Mouse (Mus musculus): Measurements from ENCODE around the gene Dnmt3l.

Dnmt3l gene

GRCm38 (mm10) chr10:78063122-78063521, 21.4 kb downstream of the Dnmt3l start:
- no peak for TF ChIP-seq GATA4 (IDR thresholded peaks at IDR 0.05; ENCODE audit: insufficient replicate concordance, low read length)

DNA sequence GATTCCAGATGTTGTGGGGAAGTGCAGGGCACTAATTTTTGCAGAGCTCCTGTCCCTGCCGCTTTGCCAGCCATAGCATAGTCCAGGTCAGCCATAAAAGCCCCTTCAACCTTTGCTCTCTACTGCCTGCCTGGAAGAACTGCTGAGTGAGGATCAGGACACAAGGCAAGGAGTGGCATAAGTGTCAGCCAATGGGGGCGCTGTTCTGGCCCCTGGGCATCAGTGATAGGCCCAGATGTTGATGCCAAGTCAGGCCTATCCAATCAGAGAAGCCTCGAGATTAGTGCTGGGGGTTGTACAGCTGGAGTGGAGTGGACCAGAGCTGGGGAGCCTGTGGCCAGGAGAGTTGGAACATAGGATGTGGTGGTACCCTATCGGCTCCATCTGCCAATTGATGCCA, 25.5 kb downstream of the Dnmt3l start:
- TF ChIP-seq GATA4 (IDR thresholded peaks at IDR 0.05; ENCODE audit: insufficient replicate concordance, low read length) = no peak

DNA sequence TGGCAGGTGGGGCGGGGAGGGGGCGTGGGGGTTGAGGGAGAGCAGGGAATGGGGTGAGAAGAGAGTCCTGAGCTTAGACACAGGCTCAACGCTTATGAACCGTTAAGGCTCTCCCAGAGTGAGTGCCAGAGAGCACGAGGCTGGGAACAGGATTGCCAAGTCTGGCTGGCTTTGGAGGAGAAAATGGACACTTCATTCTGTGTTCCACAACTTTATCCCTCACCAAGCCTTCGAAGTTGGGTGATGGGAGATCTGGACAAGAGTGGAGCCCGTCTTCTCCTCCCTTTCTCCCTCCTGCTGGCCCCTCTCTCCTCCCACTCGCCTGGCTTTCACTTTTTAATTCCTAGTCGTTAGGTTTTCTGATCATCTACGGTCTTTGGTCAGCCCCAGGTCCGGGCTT, 26.8 kb downstream of the Dnmt3l start:
- no peak for TF ChIP-seq GATA4 (IDR thresholded peaks at IDR 0.05; ENCODE audit: insufficient replicate concordance, low read length)

GRCm38 (mm10) chr10:78069101-78070011, 27.6 kb downstream of the Dnmt3l start, which contains the start of gene Icosl:
Gene Icosl, plus strand, starts transcription at chr10:78069302.
- TF ChIP-seq GATA4 (IDR thresholded peaks at IDR 0.05; ENCODE audit: insufficient replicate concordance, low read length) = no peak

GRCm38 (mm10) chr10:78074151-78074550, 32.4 kb downstream of the Dnmt3l start:
- no peak for TF ChIP-seq GATA4 (IDR thresholded peaks at IDR 0.05; ENCODE audit: insufficient replicate concordance, low read length)

DNA sequence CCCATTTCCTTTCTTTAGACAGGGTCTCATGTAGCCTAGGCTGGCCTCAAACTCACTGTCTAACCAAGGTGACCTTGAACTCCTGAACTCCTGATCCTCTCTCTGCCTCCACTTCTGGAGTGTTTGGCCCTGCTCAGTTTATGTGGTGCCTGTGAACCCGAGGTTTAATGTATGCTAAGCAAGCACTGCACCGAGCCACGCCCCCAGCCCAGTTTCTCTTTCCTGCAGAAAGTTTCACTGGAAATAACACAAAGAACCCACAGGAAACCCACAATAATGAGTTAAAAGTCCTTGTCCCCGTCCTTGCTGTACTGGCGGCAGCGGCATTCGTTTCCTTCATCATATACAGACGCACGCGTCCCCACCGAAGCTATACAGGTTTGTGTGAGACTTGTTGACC, 33.2 kb downstream of the Dnmt3l start:
- TF ChIP-seq GATA4 (IDR thresholded peaks at IDR 0.05; ENCODE audit: insufficient replicate concordance, low read length) = no peak

GRCm38 (mm10) chr10:78077862-78078261, 36.1 kb downstream of the Dnmt3l start:
- TF ChIP-seq GATA4 (IDR thresholded peaks at IDR 0.05; ENCODE audit: insufficient replicate concordance, low read length) = no peak

DNA sequence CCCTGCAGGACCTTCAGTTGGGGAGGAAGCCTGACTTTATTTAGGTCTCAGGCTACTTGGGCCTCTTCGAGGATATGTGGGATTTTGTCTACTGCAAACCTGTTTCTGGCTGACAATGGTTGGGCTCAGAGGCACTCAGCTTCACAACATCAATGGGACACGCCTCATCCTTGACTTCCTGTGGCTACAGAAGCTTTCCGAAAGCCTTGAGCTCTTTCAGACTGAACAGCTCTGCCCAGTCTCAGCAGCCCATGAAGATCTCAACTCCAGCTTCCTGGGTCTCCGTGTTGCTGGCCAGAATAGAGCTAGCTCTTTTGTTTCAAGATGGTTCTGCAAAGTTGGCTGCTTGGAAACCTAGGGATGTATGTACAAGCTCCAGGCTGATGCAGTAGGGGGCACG, 36.5 kb downstream of the Dnmt3l start:
- TF ChIP-seq GATA4 (IDR thresholded peaks at IDR 0.05; ENCODE audit: insufficient replicate concordance, low read length) = no peak

DNA sequence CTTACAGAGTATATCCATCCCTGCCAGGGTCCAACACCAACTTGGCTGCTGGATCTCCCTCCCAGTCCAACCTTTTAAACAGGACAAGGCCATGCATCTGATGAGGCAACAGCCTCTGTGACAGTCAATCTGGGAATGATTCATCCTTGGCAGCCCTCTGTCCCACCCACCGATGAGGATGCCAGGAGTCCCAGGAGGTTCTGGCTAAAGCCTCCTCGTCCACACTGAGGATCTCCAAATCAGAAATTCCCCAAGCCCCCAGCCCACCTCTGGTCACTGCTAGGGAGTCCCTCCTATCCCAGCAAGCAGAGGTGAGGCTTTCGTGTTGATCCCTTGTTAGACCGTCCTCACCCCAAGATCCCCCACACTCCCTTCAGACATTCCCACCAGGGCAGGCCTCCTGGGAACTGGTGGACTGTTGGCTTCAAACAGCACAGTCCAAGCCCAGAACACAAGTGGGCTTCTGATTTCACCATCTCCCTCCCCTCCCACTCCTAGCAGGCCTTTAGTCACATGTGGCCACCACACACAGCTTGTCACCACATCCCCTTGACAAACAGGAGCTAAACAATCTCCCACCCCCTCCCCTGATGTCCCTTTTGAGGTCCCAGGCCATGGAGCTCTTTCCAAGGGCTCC, 38.3 kb downstream of the Dnmt3l start:
- TF ChIP-seq GATA4 (IDR thresholded peaks at IDR 0.05; ENCODE audit: insufficient replicate concordance, low read length) = no peak

DNA sequence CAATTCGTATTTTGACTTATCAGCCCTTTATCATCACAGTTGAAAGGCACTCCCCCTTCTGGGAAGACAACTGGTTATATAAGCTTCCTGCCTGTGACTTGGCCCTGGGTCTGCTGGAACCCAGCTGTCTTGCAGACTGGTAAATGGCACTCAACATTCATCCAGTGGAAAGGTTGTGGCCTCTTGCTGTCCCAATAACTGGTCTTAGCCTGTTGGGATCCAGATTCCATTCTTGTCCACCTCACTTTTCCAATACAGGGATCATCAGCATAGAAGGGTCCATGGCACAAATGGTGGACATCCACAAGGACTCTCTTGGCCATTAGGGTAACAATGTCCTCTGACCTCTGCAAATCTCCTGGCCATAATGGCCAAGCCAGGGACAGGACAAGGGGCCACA, 42.3 kb downstream of the Dnmt3l start:
- TF ChIP-seq GATA4 (IDR thresholded peaks at IDR 0.05; ENCODE audit: insufficient replicate concordance, low read length) = no peak

GRCm38 (mm10) chr10:78085711-78086110, 44.0 kb downstream of the Dnmt3l start:
- TF ChIP-seq GATA4 (IDR thresholded peaks at IDR 0.05; ENCODE audit: insufficient replicate concordance, low read length) = no peak

GRCm38 (mm10) chr10:78086444-78087061, 44.8 kb downstream of the Dnmt3l start:
- TF ChIP-seq GATA4 (IDR thresholded peaks at IDR 0.05; ENCODE audit: insufficient replicate concordance, low read length) = no peak

DNA sequence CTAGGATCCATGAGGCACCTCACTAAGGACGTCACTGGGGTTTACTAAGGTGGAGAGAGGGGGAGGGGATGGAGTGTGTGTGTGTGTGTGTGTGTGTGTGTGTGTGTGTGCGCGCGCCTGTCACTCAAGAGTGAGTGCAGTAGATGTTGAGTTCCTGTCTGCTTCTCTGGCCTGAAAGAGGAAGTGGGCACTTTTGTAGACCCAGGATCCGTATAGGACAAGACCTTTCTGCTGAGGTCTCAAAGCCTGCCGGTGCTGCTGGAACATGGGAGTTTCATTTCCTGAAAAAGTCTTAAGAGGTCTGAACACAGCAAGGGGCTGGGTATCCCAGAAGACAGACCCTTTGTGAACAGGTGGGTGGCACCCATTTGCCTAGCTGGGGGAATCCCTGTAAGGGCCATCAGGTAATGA, 45.4 kb downstream of the Dnmt3l start:
- no peak for TF ChIP-seq GATA4 (IDR thresholded peaks at IDR 0.05; ENCODE audit: insufficient replicate concordance, low read length)

- TF ChIP-seq GATA4 (IDR thresholded peaks at IDR 0.05; ENCODE audit: insufficient replicate concordance, low read length) = no peak
These were observed 48.5 kb downstream of the Dnmt3l start for GRCm38 (mm10) chr10:78090246-78090645.

GRCm38 (mm10) chr10:78090706-78091491, 49.2 kb downstream of the Dnmt3l start:
- no peak for TF ChIP-seq GATA4 (IDR thresholded peaks at IDR 0.05; ENCODE audit: insufficient replicate concordance, low read length)
